Comparison of ENCODE assay signal across 21 mouse cellular contexts in the genomic region with DNA sequence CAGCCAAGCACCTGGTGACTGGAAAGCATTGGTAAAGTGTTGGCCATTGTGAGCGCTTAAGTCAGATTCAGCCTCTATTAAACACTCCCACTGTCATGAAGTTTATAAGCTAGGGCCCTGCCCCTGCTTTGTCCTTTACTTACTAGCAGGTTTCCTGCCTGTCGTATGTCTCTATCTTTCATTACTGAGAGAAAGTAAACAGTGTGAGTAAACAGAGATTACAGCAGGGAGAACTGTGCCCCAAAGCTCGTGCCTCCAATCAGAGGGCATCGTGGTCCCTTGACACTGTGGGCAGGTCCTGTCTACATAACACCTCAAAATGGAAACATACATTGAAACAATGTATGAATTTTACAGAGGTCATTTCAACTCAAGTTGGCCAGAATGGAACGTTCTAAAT. TPM values are rescaled to one million over a fixed set of nuclear protein-coding genes. Genes with fewer than 3 reads are reported as not detected.
A peak's percentile ranks its signal among the peaks of the same experiment; 100 is the strongest.
DNase-seq lines count a peak whose midpoint lies in the region; ATAC-seq and TF ChIP-seq lines count a peak whose summit lies in the region.
"Had no signal": no experiment of that assay in that cellular context is flagged by ENCODE, and none has a peak within 500 bp of the region (broad histone marks: within the 10 kb centered on the region; RNA-seq: fewer than 3 reads in every experiment).

No protein-coding gene starts in this region.

- H3K4me3 ChIP-seq in midbrain, embryonic 11.5 days (ENCODE audit: low read depth, low read length), result no peak overlapping the region
- no peak overlapping the region for H3K4me3 ChIP-seq in midbrain, embryonic 10.5 days
- H3K4me3 ChIP-seq in stomach, embryonic 14.5 days (ENCODE audit: low read depth, low read length), result no peak overlapping the region
- H3K4me3 ChIP-seq in kidney, adult 2 months (ENCODE audit: insufficient read depth, low read depth, low read length), result no peak overlapping the region
- H3K4me3 ChIP-seq: embryonic facial prominence, embryonic 12.5 days; forebrain, embryonic 15.5 days; heart, adult 2 months; heart, embryonic 15.5 days had no signal

- H3K9ac ChIP-seq in midbrain, embryonic 11.5 days (ENCODE audit: low read length), result no peak overlapping the region
- no peak overlapping the region for H3K9ac ChIP-seq in stomach, embryonic 14.5 days (replicated peaks; ENCODE audit: low read depth, low read length)
- H3K9ac ChIP-seq: embryonic facial prominence, embryonic 12.5 days; forebrain, embryonic 15.5 days; heart, embryonic 15.5 days had no signal

- TF ChIP-seq POLR2A in kidney, adult 2 months (IDR thresholded peaks at IDR 0.05; ENCODE audit: low read depth, low read length), result no peak

- no peaks in the 10 kb centered on the region for H3K27me3 ChIP-seq in midbrain, embryonic 11.5 days (ENCODE audit: control insufficient read depth, insufficient read depth, low read length)
- 0 out of 2 replicates have a peak, but pooled peaks cover 7% of the 10 kb centered on the region for H3K27me3 ChIP-seq in midbrain, embryonic 10.5 days (ENCODE audit: low read depth, poor library complexity, severe bottlenecking)
- H3K27me3 ChIP-seq in stomach, embryonic 14.5 days (ENCODE audit: control insufficient read depth, insufficient read depth, low read length), result no peaks in the 10 kb centered on the region
- H3K27me3 ChIP-seq in kidney, adult 2 months (replicated peaks; ENCODE audit: control insufficient read depth, insufficient read depth, low read length), result no peaks in the 10 kb centered on the region
- H3K27me3 ChIP-seq: embryonic facial prominence, embryonic 12.5 days; forebrain, embryonic 15.5 days had no signal

- H3K4me2 ChIP-seq in midbrain, embryonic 11.5 days, result no peak overlapping the region
- H3K4me2 ChIP-seq in stomach, embryonic 14.5 days (replicated peaks; ENCODE audit: low read depth, low read length), result no peak overlapping the region
- H3K4me2 ChIP-seq: embryonic facial prominence, embryonic 12.5 days; forebrain, embryonic 15.5 days; heart, embryonic 11.5 days; heart, embryonic 15.5 days had no signal

- TF ChIP-seq CTCF in kidney, adult 2 months (conservative IDR thresholded peaks at IDR 0.05; ENCODE audit: insufficient read depth, insufficient read length, low read depth, low read length), result no peak

- H3K36me3 ChIP-seq in midbrain, embryonic 11.5 days (ENCODE audit: control insufficient read depth, insufficient read depth, low read length), result no peaks in the 10 kb centered on the region
- no peaks in the 10 kb centered on the region for H3K36me3 ChIP-seq in midbrain, embryonic 10.5 days
- H3K36me3 ChIP-seq in stomach, embryonic 14.5 days (ENCODE audit: control insufficient read depth, insufficient read depth, low read length), result no peaks in the 10 kb centered on the region
- no peaks in the 10 kb centered on the region for H3K36me3 ChIP-seq in kidney, adult 2 months (ENCODE audit: control insufficient read depth, insufficient read depth, low read length)
- H3K36me3 ChIP-seq: embryonic facial prominence, embryonic 12.5 days; forebrain, embryonic 15.5 days; G1E; heart, embryonic 15.5 days had no signal

- DNase-seq in heart, adult 11 months, result peak; percentile 10
- no peak for DNase-seq in heart, adult 18-20 months
- DNase-seq in midbrain, embryonic 11.5 days (ENCODE audit: low spot score, missing footprints), result peak; percentile 65
- DNase-seq in midbrain, embryonic 10.5 days (ENCODE audit: low spot score), result no peak
- no peak for DNase-seq in kidney, adult 2 months
- DNase-seq: adrenal gland, postnatal 10 days; B cell, adult 2 months; cerebellum, adult 11-12 months; cerebellum, adult 9-10 months; cerebellum, postnatal 25 days; gastrocnemius, postnatal 36 days; heart, adult 2 months; heart, postnatal 14 days had no signal

- no peaks in the 10 kb centered on the region for H3K9me3 ChIP-seq in midbrain, embryonic 11.5 days (ENCODE audit: control insufficient read depth, low read length)
- H3K9me3 ChIP-seq in midbrain, embryonic 10.5 days (replicated peaks), result no peaks in the 10 kb centered on the region
- H3K9me3 ChIP-seq in stomach, embryonic 14.5 days (ENCODE audit: control insufficient read depth, low read depth, low read length), result no peaks in the 10 kb centered on the region
- H3K9me3 ChIP-seq: embryonic facial prominence, embryonic 12.5 days; forebrain, embryonic 15.5 days; heart, embryonic 15.5 days had no signal

- 74% methylated on average over 5 of the region's 5 CpGs for WGBS in midbrain, embryonic 11.5 days
- WGBS in midbrain, embryonic 10.5 days, result 73% methylated on average over 5 of the region's 5 CpGs
- WGBS in stomach, embryonic 14.5 days, result 41% methylated on average over 5 of the region's 5 CpGs
- WGBS in kidney, adult 2 months, result 78% methylated on average over 5 of the region's 5 CpGs

- no peak for ATAC-seq in midbrain, embryonic 11.5 days (ENCODE audit: low FRiP score)
- peak; percentile 84 for ATAC-seq in stomach, embryonic 14.5 days (ENCODE audit: insufficient number of reproducible peaks, insufficient read depth, low FRiP score, low read depth)
- no peak for ATAC-seq in megakaryocyte, adult 5-6 weeks (ENCODE audit: poor library complexity, severe bottlenecking)
- ATAC-seq: CD4-positive, CD25-positive, alpha-beta regulatory T cell, adult 4 months; forebrain, embryonic 15.5 days had no signal

- H3K27ac ChIP-seq in midbrain, embryonic 11.5 days (ENCODE audit: low read depth, low read length), result no peak overlapping the region
- H3K27ac ChIP-seq in midbrain, embryonic 10.5 days (replicated peaks), result no peak overlapping the region
- H3K27ac ChIP-seq in stomach, embryonic 14.5 days (ENCODE audit: low read length), result no peak overlapping the region
- H3K27ac ChIP-seq in kidney, adult 2 months (ENCODE audit: insufficient read depth, low read depth, low read length), result no peak overlapping the region
- H3K27ac ChIP-seq: embryonic facial prominence, embryonic 12.5 days; forebrain, embryonic 15.5 days; heart, adult 2 months; heart, embryonic 15.5 days had no signal

- H3K4me1 ChIP-seq in midbrain, embryonic 11.5 days (ENCODE audit: control insufficient read depth, insufficient read depth, low read length), result peaks cover 10% of the 10 kb centered on the region
- H3K4me1 ChIP-seq in midbrain, embryonic 10.5 days, result peaks cover 32% of the 10 kb centered on the region
- H3K4me1 ChIP-seq in stomach, embryonic 14.5 days (ENCODE audit: control insufficient read depth, insufficient read depth, low read length), result peaks cover 16% of the 10 kb centered on the region
- peaks cover 4% of the 10 kb centered on the region; the same call in 1 of the 2 replicates for H3K4me1 ChIP-seq in kidney, adult 2 months (ENCODE audit: control insufficient read depth, insufficient read depth, low read length)
- H3K4me1 ChIP-seq: heart, embryonic 15.5 days had no signal

RNA-seq across cellular contexts. Expression of a gene that starts 14.3 kb away (rescaled TPM):
- total RNA-seq in heart, adult 18-20 months (2021), result 1 to 10 TPM; 1.5 to 2.7 TPM
- polyA plus RNA-seq in midbrain, embryonic 11.5 days (2014; fragmentation: Nextera tagmentation; extraction: Ambion mirVana), result 9.2 and 9.5 TPM in 2 replicates
- polyA plus RNA-seq in midbrain, embryonic 10.5 days (2016; fragmentation: Nextera tagmentation; extraction: Ambion mirVana), result 9.8 and 11.1 TPM in 2 replicates
- 37.0 and 37.5 TPM in 2 replicates for polyA plus RNA-seq in stomach, embryonic 14.5 days (2014; fragmentation: Nextera tagmentation; extraction: Ambion mirVana)
- 1.5 and 1.8 TPM in 2 replicates for total RNA-seq in megakaryocyte, adult 5-6 weeks (2015)
- 1.1 and 2.1 TPM in 2 replicates for total RNA-seq in megakaryocyte, adult 5-6 weeks (2017)
- polyA plus RNA-seq in kidney, adult 2 months (2012; rRNA removed), result 7.1 and 8.8 TPM in 2 replicates
- polyA plus RNA-seq: G1E had no signal

Comparison
In these comparisons a context has a peak if more than half of its experiments do, and no peak if none do; other contexts are left out.
1. DNase-seq: peak in heart, adult 11 months (single experiment) and midbrain, embryonic 11.5 days (single experiment); none in heart, adult 18-20 months (0 of 2), midbrain, embryonic 10.5 days (single experiment) and kidney, adult 2 months (single experiment).